Mouse (Mus musculus): ENCODE data around the gene Spcs3. TPM values are rescaled to one million over a fixed set of nuclear protein-coding genes. Genes with fewer than 3 reads are reported as not detected.

The Spcs3 gene
- polyA plus RNA-seq, 1 experiment, result 87.3 TPM

GRCm38 (mm10) chr8:54509221-54509721 is 20.5 kb downstream of the Spcs3 start:
- Histone ChIP-seq H3K4me3 (ENCODE audit: insufficient read depth, low read length) (no peak overlapping the region), H3K4me1 (ENCODE audit: control insufficient read depth, insufficient read depth, low read length) (peaks cover 2% of the 10 kb centered on the region; the same call in 1 of the 2 replicates), H3K27ac (ENCODE audit: insufficient read depth, low read length) (no peak overlapping the region)
- no peak for TF ChIP-seq POLR2A (IDR thresholded peaks at IDR 0.05; ENCODE audit: low read depth, low read length)
- TF ChIP-seq CTCF (IDR thresholded peaks at IDR 0.05; ENCODE audit: borderline replicate concordance, insufficient read depth, low read length), result no peak

GRCm38 (mm10) chr8:54508814-54509213 is 21.0 kb downstream of the Spcs3 start:
- Histone ChIP-seq H3K4me3 (ENCODE audit: insufficient read depth, low read length) (no peak overlapping the region), H3K4me1 (ENCODE audit: control insufficient read depth, insufficient read depth, low read length) (peaks cover 2% of the 10 kb centered on the region; the same call in 1 of the 2 replicates), H3K27ac (ENCODE audit: insufficient read depth, low read length) (no peak overlapping the region)
- TF ChIP-seq CTCF (IDR thresholded peaks at IDR 0.05; ENCODE audit: borderline replicate concordance, insufficient read depth, low read length) (no peak), POLR2A (IDR thresholded peaks at IDR 0.05; ENCODE audit: low read depth, low read length) (no peak)

GRCm38 (mm10) chr8:54508096-54508456 is 21.7 kb downstream of the Spcs3 start:
- H3K27ac ChIP-seq (ENCODE audit: insufficient read depth, low read length), result no peak overlapping the region
- H3K4me3 ChIP-seq (ENCODE audit: insufficient read depth, low read length), result no peak overlapping the region
- H3K4me1 ChIP-seq (ENCODE audit: control insufficient read depth, insufficient read depth, low read length), result peaks cover 2% of the 10 kb centered on the region; the same call in 1 of the 2 replicates
- TF ChIP-seq POLR2A (IDR thresholded peaks at IDR 0.05; ENCODE audit: low read depth, low read length) (no peak), CTCF (IDR thresholded peaks at IDR 0.05; ENCODE audit: borderline replicate concordance, insufficient read depth, low read length) (no peak)

- H3K4me3 ChIP-seq (ENCODE audit: insufficient read depth, low read length), result no peak overlapping the region
- peaks cover 2% of the 10 kb centered on the region; the same call in 1 of the 2 replicates for H3K4me1 ChIP-seq (ENCODE audit: control insufficient read depth, insufficient read depth, low read length)
- TF ChIP-seq CTCF (IDR thresholded peaks at IDR 0.05; ENCODE audit: borderline replicate concordance, insufficient read depth, low read length) (no peak), POLR2A (IDR thresholded peaks at IDR 0.05; ENCODE audit: low read depth, low read length) (no peak)
- H3K27ac ChIP-seq (ENCODE audit: insufficient read depth, low read length), result no peak overlapping the region
Observed at GRCm38 (mm10) chr8:54507428-54508095, 22.2 kb downstream of the Spcs3 start.

GRCm38 (mm10) chr8:54505060-54505459 is 24.7 kb downstream of the Spcs3 start:
- Histone ChIP-seq H3K27ac (ENCODE audit: insufficient read depth, low read length) (no peak overlapping the region), H3K4me1 (ENCODE audit: control insufficient read depth, insufficient read depth, low read length) (peaks cover 2% of the 10 kb centered on the region; the same call in 1 of the 2 replicates), H3K4me3 (ENCODE audit: insufficient read depth, low read length) (no peak overlapping the region)
- TF ChIP-seq CTCF (IDR thresholded peaks at IDR 0.05; ENCODE audit: borderline replicate concordance, insufficient read depth, low read length) (no peak), POLR2A (IDR thresholded peaks at IDR 0.05; ENCODE audit: low read depth, low read length) (no peak)

- no peaks in the 10 kb centered on the region for H3K4me1 ChIP-seq (ENCODE audit: control insufficient read depth, insufficient read depth, low read length)
Observed at GRCm38 (mm10) chr8:54503104-54503503, 26.7 kb downstream of the Spcs3 start.

GRCm38 (mm10) chr8:54493915-54494314 is 35.9 kb downstream of the Spcs3 start:
- TF ChIP-seq CTCF (IDR thresholded peaks at IDR 0.05; ENCODE audit: borderline replicate concordance, insufficient read depth, low read length) (no peak), POLR2A (IDR thresholded peaks at IDR 0.05; ENCODE audit: low read depth, low read length) (no peak)
- Histone ChIP-seq H3K4me1 (ENCODE audit: control insufficient read depth, insufficient read depth, low read length) (no peaks in the 10 kb centered on the region), H3K4me3 (ENCODE audit: insufficient read depth, low read length) (no peak overlapping the region), H3K27ac (ENCODE audit: insufficient read depth, low read length) (no peak overlapping the region)

More at GRCm38 (mm10) chr8:54503104-54503503, 26.7 kb downstream of the Spcs3 start:
- TF ChIP-seq POLR2A (IDR thresholded peaks at IDR 0.05; ENCODE audit: low read depth, low read length) (no peak), CTCF (IDR thresholded peaks at IDR 0.05; ENCODE audit: borderline replicate concordance, insufficient read depth, low read length) (no peak)
- Histone ChIP-seq H3K27ac (ENCODE audit: insufficient read depth, low read length) (no peak overlapping the region), H3K4me3 (ENCODE audit: insufficient read depth, low read length) (no peak overlapping the region)

- Histone ChIP-seq H3K27ac (ENCODE audit: insufficient read depth, low read length) (no peak overlapping the region), H3K4me3 (ENCODE audit: insufficient read depth, low read length) (no peak overlapping the region), H3K4me1 (ENCODE audit: control insufficient read depth, insufficient read depth, low read length) (no peaks in the 10 kb centered on the region)
- TF ChIP-seq POLR2A (IDR thresholded peaks at IDR 0.05; ENCODE audit: low read depth, low read length) (no peak), CTCF (IDR thresholded peaks at IDR 0.05; ENCODE audit: borderline replicate concordance, insufficient read depth, low read length) (peak; percentile 39; the same call in 1 of the 2 replicates)
Observed at GRCm38 (mm10) chr8:54493110-54493509, 36.7 kb downstream of the Spcs3 start.

- no peak for TF ChIP-seq POLR2A (IDR thresholded peaks at IDR 0.05; ENCODE audit: low read depth, low read length)
- no peak for TF ChIP-seq CTCF (IDR thresholded peaks at IDR 0.05; ENCODE audit: borderline replicate concordance, insufficient read depth, low read length)
- no peak overlapping the region for H3K27ac ChIP-seq (ENCODE audit: insufficient read depth, low read length)
- no peak overlapping the region for H3K4me3 ChIP-seq (ENCODE audit: insufficient read depth, low read length)
- no peaks in the 10 kb centered on the region for H3K4me1 ChIP-seq (ENCODE audit: control insufficient read depth, insufficient read depth, low read length)
Observed at GRCm38 (mm10) chr8:54491934-54492333, 37.9 kb downstream of the Spcs3 start.

- TF ChIP-seq POLR2A (IDR thresholded peaks at IDR 0.05; ENCODE audit: low read depth, low read length), result no peak
- Histone ChIP-seq H3K27ac (ENCODE audit: insufficient read depth, low read length) (no peak overlapping the region), H3K4me3 (ENCODE audit: insufficient read depth, low read length) (no peak overlapping the region), H3K4me1 (ENCODE audit: control insufficient read depth, insufficient read depth, low read length) (no peaks in the 10 kb centered on the region)
Observed at GRCm38 (mm10) chr8:54491057-54491690, 38.6 kb downstream of the Spcs3 start.
